Mouse (Mus musculus): ENCODE results near the gene Cmklr1. TPM values are rescaled to one million over a fixed set of nuclear protein-coding genes. Genes with fewer than 3 reads are reported as not detected.

The Cmklr1 gene
- polyA plus RNA-seq, 1 experiment from 2014 or later: 3.1 TPM

DNA sequence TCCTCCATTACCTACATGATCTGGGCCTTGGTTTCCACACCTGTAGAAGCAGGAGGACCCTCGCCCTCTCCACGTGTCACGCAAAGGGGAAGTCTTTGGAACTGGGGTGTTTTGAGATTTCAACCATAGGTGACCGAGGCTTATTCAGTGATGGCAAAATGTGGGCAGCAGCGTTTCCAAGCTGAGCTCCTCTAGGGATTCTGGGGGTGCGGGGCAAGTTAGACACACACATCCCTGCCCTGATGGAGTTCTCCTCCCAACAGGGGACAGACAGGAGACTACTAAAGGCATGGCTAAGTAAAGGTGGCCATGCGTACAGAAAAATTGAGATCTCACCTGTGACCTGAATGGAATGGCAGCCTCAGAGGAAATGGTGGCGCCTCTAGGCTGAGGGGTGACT is 41.7 kb downstream of the Cmklr1 start:
- no peak for ATAC-seq (ENCODE audit: low FRiP score)
- Histone ChIP-seq H3K9me3 (ENCODE audit: control insufficient read depth, low read length) (no peaks in the 10 kb centered on the region), H3K4me2 (replicated peaks; ENCODE audit: low read depth, low read length) (no peak overlapping the region), H3K27ac (ENCODE audit: low read depth, low read length) (no peak overlapping the region), H3K36me3 (ENCODE audit: control insufficient read depth, insufficient read depth, low read length) (no peaks in the 10 kb centered on the region), H3K9ac (ENCODE audit: low read depth, low read length) (no peak overlapping the region), H3K4me3 (ENCODE audit: low read depth, low read length) (no peak overlapping the region), H3K27me3 (ENCODE audit: control insufficient read depth, insufficient read depth, low read length) (no peaks in the 10 kb centered on the region), H3K4me1 (replicated peaks; ENCODE audit: control insufficient read depth, insufficient read depth, low read length) (0 out of 2 replicates have a peak, but pooled peaks cover 3% of the 10 kb centered on the region)
- no peak for DNase-seq (ENCODE audit: low spot score)
- WGBS: 86% methylated on average over 8 of the region's 8 CpGs

DNA sequence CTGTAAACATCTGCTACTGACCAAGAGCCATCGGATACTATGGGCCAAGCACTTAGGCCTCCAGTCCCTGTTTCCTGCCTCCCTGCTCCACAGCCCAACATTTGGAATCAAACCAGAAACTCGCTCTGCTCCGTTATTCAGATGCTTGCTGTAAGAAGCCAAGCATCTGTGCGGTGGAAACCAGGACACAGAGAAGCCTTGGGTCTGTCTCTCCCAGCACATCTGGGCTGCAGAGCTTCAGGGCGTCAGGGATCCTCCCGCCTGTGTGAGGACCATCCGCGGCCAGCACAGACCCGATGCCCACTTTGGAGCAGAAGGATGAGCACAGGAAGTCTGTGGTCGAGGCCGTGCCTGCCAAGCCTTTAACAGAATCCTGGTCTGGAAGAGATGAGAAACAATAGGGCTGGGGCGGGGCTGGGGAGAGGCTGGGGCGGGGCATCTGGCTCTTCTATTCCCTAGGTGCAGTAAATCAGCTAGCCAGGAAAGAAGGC is 42.2 kb downstream of the Cmklr1 start:
- ATAC-seq (ENCODE audit: low FRiP score) (no peak), DNase-seq (ENCODE audit: low spot score) (peak; percentile 35)
- no peak overlapping the region for H3K4me3 ChIP-seq (ENCODE audit: low read depth, low read length)
- 0 out of 2 replicates have a peak, but pooled peaks cover 3% of the 10 kb centered on the region for H3K4me1 ChIP-seq (replicated peaks; ENCODE audit: control insufficient read depth, insufficient read depth, low read length)
- 29% methylated on average over 13 of the region's 13 CpGs for WGBS
- 0 out of 2 replicates have a peak overlapping the region, but pooled peaks have one; percentile 36 for H3K27ac ChIP-seq (ENCODE audit: low read depth, low read length)
- H3K27me3 ChIP-seq (ENCODE audit: control insufficient read depth, insufficient read depth, low read length): no peaks in the 10 kb centered on the region
- H3K9ac ChIP-seq (ENCODE audit: low read depth, low read length): no peak overlapping the region
- H3K9me3 ChIP-seq (ENCODE audit: control insufficient read depth, low read length): no peaks in the 10 kb centered on the region
- no peaks in the 10 kb centered on the region for H3K36me3 ChIP-seq (ENCODE audit: control insufficient read depth, insufficient read depth, low read length)
- no peak overlapping the region for H3K4me2 ChIP-seq (replicated peaks; ENCODE audit: low read depth, low read length)

DNA sequence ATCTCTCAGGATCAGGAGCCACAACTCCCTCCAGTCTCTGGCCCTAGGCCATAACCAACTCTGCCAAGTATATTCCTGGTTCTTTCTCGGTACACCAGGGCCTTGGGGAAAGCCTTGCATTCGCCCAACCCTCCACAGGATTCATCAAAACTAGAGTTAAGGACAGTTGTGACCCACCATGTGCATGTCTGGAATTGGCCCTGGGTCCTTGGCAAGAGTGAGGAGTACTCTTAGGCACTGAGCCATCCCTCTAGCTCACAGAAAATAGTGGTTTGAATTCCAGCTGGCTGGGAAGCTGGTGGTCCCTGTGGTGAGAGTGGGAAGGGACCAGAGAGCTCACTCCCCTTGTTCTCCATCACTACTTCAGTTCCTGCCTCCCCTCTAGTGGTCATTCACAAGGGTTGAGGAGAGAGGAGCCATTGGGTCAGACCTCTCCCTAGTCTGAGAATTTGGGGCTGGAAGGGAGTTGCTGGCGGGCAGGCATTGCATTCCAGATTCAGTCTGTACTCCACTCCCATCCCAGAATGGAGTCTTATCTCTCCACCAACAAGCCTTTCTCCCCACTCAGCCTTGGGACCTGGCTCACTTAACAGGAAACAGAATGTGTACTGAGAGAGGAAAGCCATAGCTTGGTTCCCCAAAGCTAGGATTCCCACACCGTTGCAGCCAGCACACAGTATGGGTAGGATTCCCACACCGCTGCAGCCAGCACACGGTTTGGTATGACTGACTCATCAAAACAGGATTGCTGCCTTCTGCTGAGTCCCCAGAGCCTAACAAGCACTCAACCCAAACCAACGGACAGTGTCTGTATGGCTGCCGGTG is 43.1 kb downstream of the Cmklr1 start:
- Histone ChIP-seq H3K9me3 (ENCODE audit: control insufficient read depth, low read length) (no peaks in the 10 kb centered on the region), H3K27ac (ENCODE audit: low read depth, low read length) (no peak overlapping the region)

GRCm38 (mm10) chr5:113606121-113606520 is 44.1 kb downstream of the Cmklr1 start:
- H3K27me3 ChIP-seq (ENCODE audit: control insufficient read depth, insufficient read depth, low read length): no peaks in the 10 kb centered on the region
- DNase-seq (ENCODE audit: low spot score) (no peak), ATAC-seq (ENCODE audit: low FRiP score) (no peak)
- no peak overlapping the region for H3K27ac ChIP-seq (ENCODE audit: low read depth, low read length)
- H3K9ac ChIP-seq (ENCODE audit: low read depth, low read length): no peak overlapping the region
- H3K9me3 ChIP-seq (ENCODE audit: control insufficient read depth, low read length): no peaks in the 10 kb centered on the region
- 0 out of 2 replicates have a peak, but pooled peaks cover 3% of the 10 kb centered on the region for H3K4me1 ChIP-seq (replicated peaks; ENCODE audit: control insufficient read depth, insufficient read depth, low read length)
- WGBS: 80% methylated on average over 3 of the region's 3 CpGs
- H3K36me3 ChIP-seq (ENCODE audit: control insufficient read depth, insufficient read depth, low read length): no peaks in the 10 kb centered on the region
- H3K4me2 ChIP-seq (replicated peaks; ENCODE audit: low read depth, low read length): no peak overlapping the region
- H3K4me3 ChIP-seq (ENCODE audit: low read depth, low read length): no peak overlapping the region

More for the DNA sequence above, 43.1 kb downstream of the Cmklr1 start:
- WGBS: 81% methylated on average over 8 of the region's 8 CpGs
- DNase-seq (ENCODE audit: low spot score): no peak
- no peak for ATAC-seq (ENCODE audit: low FRiP score)
- Histone ChIP-seq H3K27me3 (ENCODE audit: control insufficient read depth, insufficient read depth, low read length) (no peaks in the 10 kb centered on the region), H3K4me3 (ENCODE audit: low read depth, low read length) (no peak overlapping the region), H3K36me3 (ENCODE audit: control insufficient read depth, insufficient read depth, low read length) (no peaks in the 10 kb centered on the region), H3K4me1 (replicated peaks; ENCODE audit: control insufficient read depth, insufficient read depth, low read length) (0 out of 2 replicates have a peak, but pooled peaks cover 3% of the 10 kb centered on the region), H3K4me2 (replicated peaks; ENCODE audit: low read depth, low read length) (no peak overlapping the region), H3K9ac (ENCODE audit: low read depth, low read length) (no peak overlapping the region)

DNA sequence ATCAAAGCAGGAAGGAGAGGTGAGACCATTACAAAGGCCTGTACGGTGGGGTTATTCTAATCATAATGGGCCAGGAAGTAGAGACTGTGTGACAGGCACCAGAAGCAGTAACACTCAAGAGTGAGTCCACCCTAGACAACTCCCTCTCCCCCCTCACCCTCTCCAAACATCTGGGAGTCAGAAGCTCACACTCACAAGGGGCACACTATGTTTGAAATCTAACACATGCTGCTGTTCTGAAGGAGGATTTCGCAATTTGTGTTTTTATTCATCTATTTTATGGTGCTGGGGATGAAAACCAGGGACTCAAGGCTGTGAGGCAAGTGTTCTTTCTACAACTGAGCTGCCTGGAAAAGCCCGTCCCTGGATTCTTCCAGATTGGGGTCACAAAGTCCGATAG is 45.5 kb downstream of the Cmklr1 start:
- no peak for DNase-seq (ENCODE audit: low spot score)
- no peak overlapping the region for H3K9ac ChIP-seq (ENCODE audit: low read depth, low read length)
- no peak overlapping the region for H3K4me3 ChIP-seq (ENCODE audit: low read depth, low read length)
- H3K36me3 ChIP-seq (ENCODE audit: control insufficient read depth, insufficient read depth, low read length): no peaks in the 10 kb centered on the region
- no peak for ATAC-seq (ENCODE audit: low FRiP score)
- no peak overlapping the region for H3K27ac ChIP-seq (ENCODE audit: low read depth, low read length)
- no peaks in the 10 kb centered on the region for H3K27me3 ChIP-seq (ENCODE audit: control insufficient read depth, insufficient read depth, low read length)
- H3K9me3 ChIP-seq (ENCODE audit: control insufficient read depth, low read length): no peaks in the 10 kb centered on the region
- H3K4me2 ChIP-seq (replicated peaks; ENCODE audit: low read depth, low read length): no peak overlapping the region
- H3K4me1 ChIP-seq (replicated peaks; ENCODE audit: control insufficient read depth, insufficient read depth, low read length): no peaks in the 10 kb centered on the region
- WGBS: 90% methylated on average over 4 of the region's 4 CpGs

GRCm38 (mm10) chr5:113603471-113603870 is 46.8 kb downstream of the Cmklr1 start:
- Histone ChIP-seq H3K9me3 (ENCODE audit: control insufficient read depth, low read length) (no peaks in the 10 kb centered on the region), H3K27me3 (ENCODE audit: control insufficient read depth, insufficient read depth, low read length) (no peaks in the 10 kb centered on the region), H3K27ac (ENCODE audit: low read depth, low read length) (no peak overlapping the region), H3K4me3 (ENCODE audit: low read depth, low read length) (no peak overlapping the region), H3K9ac (ENCODE audit: low read depth, low read length) (no peak overlapping the region), H3K4me1 (replicated peaks; ENCODE audit: control insufficient read depth, insufficient read depth, low read length) (no peaks in the 10 kb centered on the region), H3K4me2 (replicated peaks; ENCODE audit: low read depth, low read length) (no peak overlapping the region), H3K36me3 (ENCODE audit: control insufficient read depth, insufficient read depth, low read length) (no peaks in the 10 kb centered on the region)
- no peak for DNase-seq (ENCODE audit: low spot score)
- WGBS: 78% methylated on average over 9 of the region's 9 CpGs
- no peak for ATAC-seq (ENCODE audit: low FRiP score)

GRCm38 (mm10) chr5:113600803-113601202 is 49.4 kb downstream of the Cmklr1 start:
- Histone ChIP-seq H3K4me2 (replicated peaks; ENCODE audit: low read depth, low read length) (no peak overlapping the region), H3K9ac (ENCODE audit: low read depth, low read length) (no peak overlapping the region), H3K4me3 (ENCODE audit: low read depth, low read length) (no peak overlapping the region), H3K36me3 (ENCODE audit: control insufficient read depth, insufficient read depth, low read length) (no peaks in the 10 kb centered on the region), H3K27ac (ENCODE audit: low read depth, low read length) (no peak overlapping the region), H3K27me3 (ENCODE audit: control insufficient read depth, insufficient read depth, low read length) (no peaks in the 10 kb centered on the region), H3K4me1 (replicated peaks; ENCODE audit: control insufficient read depth, insufficient read depth, low read length) (no peaks in the 10 kb centered on the region), H3K9me3 (ENCODE audit: control insufficient read depth, low read length) (no peaks in the 10 kb centered on the region)
- no peak for DNase-seq (ENCODE audit: low spot score)
- no peak for ATAC-seq (ENCODE audit: low FRiP score)
- WGBS: 79% methylated on average over 4 of the region's 4 CpGs

DNA sequence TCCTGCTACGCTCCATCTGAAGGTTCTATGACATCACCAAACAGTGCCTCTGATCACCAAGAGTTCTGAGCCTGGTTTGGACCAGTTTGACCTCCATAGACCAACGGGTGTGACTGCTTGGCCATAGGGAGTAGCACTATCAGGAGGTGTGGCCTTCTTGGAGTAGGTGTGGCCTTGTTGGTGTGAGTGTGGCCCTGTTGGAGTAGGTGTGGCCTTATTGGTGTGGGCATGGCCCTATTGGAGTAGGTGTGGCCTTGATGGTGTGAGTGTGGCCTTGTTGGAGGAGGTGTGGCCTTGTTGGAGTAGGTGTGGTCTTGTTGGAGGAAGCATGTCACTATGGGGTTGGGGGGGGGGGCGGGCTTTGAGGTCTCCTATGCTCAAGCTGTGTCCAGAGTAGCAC is 50.0 kb downstream of the Cmklr1 start:
- 77% methylated on average over 3 of the region's 3 CpGs for WGBS
- no peak for DNase-seq (ENCODE audit: low spot score)

More for the DNA sequence above, 50.0 kb downstream of the Cmklr1 start:
- Histone ChIP-seq H3K36me3 (ENCODE audit: control insufficient read depth, insufficient read depth, low read length) (no peaks in the 10 kb centered on the region), H3K9me3 (ENCODE audit: control insufficient read depth, low read length) (no peaks in the 10 kb centered on the region), H3K4me2 (replicated peaks; ENCODE audit: low read depth, low read length) (no peak overlapping the region), H3K4me3 (ENCODE audit: low read depth, low read length) (no peak overlapping the region), H3K27ac (ENCODE audit: low read depth, low read length) (no peak overlapping the region), H3K9ac (ENCODE audit: low read depth, low read length) (no peak overlapping the region), H3K27me3 (ENCODE audit: control insufficient read depth, insufficient read depth, low read length) (no peaks in the 10 kb centered on the region), H3K4me1 (replicated peaks; ENCODE audit: control insufficient read depth, insufficient read depth, low read length) (no peaks in the 10 kb centered on the region)
- no peak for ATAC-seq (ENCODE audit: low FRiP score)
